Mouse (Mus musculus) neural tube, embryonic 10.5 days (tissue): ENCODE measurements around the gene Rgl1.
A peak's percentile ranks its signal among the peaks of the same experiment; 100 is the strongest.

Experiments used
- DNase-seq: peaks from one replicate; pipeline ENCODE4 v3.0.0-alpha.2; 2017; ENCODE audit warnings: low spot score; ENCODE audit errors: extremely low spot score

Gene Rgl1

DNA sequence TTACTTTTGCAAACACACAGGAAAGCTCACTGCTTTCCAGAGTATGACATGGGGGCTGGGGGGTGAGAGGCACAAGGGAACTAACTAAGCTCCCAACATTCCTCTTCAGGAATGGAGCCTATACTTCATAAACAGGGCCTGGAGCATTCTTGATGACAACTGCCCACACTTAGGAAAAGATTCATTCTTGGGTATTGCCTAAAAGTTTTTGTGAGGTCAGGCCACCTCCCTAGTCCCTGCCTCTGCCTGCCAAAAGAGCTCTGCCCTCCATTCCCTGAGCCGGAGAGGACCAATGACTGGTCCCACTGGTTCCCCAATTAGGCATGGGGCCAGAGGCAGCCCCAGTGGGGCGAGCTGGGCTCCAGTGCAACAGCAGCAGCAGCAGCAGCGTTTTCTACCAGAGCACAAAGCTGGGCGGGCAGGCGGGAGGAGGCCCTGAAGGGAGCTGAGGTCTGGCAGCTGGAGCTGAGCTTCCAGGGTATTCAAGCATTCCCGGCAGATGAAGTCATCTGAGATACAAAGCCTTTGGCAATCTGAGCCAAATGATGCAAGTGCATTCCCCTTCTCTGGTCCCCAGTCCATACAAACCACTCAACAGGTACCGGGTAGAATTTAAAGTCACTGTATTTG lies 210.1 kb downstream of the Rgl1 start:
- peak; percentile 61 for DNase-seq

DNA sequence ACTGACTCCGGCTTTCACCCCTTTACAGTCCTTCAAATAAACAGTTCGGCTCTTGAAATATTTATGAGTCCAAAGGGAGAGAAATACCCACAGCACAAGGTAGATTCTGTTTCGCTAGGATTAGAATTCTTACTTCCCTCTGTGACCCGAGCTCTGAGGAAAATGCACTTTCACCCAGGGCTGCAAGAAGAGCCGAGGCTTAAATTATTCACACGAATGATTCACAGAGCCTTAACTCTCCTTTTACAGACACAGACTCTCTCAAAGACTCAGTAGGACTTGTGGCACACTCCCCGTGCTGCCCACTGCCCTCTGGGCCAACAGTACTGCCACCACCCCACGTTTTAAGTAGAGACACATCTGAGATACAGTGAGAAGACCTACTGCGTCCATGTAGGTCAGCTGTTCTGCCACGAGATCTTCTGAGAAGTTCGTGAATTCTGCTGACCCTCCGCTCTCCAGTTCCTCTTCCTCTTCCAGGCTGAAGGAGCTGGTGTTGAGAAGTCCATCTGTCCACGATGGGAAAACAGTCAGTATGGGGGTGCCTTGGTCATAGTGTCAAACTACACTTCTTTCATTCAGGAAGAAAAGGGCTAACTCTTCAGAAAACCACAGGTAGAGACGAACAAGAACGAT lies 212.1 kb downstream of the Rgl1 start:
- DNase-seq, result no peak

DNA sequence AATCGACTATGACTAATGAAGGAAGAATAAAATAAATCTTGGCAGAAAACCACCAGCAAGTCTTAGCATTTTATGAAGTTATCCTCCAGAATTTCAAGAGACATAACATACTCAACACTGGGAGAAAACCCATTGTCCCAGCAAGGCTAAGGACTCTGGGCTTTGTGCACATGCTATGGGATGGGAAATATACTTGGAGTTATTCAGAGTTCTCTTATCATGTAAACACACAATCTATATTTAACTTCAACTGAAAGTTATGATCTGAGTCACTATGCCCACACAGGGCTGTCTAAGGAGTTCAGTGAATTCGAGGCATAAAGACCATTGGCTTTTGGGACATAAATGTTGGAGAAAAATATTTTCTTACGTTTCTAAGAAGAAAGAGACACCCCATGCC lies 215.2 kb downstream of the Rgl1 start:
- DNase-seq, result no peak

DNA sequence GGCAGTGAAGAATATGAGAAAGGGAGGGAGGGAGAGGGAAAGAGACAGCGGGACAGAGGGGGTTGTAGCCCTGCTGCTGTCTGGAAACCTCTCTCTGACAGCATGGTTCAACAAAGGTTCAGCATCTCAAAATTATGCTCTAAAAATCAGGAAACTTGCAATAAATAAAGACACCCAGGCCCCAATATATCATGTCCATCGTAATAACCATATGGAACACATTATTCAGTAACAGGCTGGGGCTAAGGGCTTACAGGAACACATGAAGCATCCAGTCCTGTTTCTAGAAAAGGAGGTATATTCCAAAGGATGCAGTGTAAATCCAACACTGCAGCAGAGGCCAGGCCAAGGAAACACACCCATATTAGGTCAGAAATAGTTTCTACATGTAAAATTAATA lies 215.6 kb downstream of the Rgl1 start:
- DNase-seq, result no peak

DNA sequence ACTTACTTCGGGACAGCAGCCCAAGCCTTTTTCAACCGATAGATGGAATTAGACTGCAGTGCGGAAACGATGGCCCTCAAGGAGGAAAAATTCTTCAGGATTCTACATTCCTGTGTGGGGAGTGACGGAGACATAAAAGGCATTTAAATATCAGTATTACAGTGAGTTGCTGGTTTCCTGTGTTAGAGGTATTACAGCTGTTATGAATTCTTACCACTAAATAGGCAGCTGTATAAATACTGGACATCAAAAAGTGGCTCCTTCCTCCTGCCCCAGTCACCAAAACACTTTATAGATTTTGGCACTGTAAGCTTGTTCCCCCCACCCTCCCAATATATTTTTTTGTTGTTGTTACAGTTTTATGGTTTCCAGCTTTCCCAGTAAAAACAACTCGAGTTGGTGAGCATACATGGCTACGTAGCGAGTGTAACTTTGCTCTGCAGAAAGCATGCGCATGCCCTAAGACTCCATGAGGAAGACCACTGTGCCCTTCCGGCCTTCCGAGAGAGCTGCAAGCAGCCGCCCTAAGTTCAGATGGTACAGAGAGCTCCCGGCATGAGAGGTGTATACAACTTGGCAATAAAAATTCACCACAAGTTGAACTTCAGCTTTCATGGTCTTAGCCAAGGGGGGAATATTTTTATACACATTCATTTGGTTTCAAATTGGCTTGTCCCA lies 217.0 kb downstream of the Rgl1 start:
- no peak for DNase-seq

DNA sequence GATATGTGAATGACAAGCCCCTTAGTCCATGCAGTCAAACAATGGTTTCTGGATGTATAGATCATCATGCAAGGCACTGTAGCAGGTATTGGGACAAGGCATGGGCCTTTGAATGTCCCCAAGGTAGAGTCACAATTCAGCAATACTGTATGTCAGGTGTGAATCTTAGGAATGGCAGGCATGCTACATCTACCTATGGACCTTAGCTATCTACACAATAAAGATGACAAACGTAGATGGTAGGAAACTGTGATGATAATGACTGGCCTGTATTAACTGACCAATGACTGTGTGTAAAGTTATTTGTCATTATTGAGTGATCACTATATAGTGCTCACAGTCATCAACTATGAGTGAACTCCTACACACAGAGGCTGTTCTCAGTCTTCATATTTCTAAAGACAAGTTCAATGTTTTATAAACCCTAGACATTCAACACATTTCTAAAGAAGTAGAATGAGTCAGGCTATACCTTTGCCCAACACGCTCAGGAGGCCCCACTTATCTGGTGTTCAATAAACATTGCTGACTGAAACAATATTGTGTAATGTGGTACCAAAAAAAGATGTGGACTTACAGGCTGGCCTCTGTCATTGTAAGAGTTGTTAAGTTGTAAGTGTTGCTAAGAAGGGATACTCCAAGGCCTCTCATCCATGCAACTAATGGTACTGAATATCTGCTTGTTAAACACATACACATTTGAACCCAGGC lies 222.5 kb downstream of the Rgl1 start:
- DNase-seq, result no peak

DNA sequence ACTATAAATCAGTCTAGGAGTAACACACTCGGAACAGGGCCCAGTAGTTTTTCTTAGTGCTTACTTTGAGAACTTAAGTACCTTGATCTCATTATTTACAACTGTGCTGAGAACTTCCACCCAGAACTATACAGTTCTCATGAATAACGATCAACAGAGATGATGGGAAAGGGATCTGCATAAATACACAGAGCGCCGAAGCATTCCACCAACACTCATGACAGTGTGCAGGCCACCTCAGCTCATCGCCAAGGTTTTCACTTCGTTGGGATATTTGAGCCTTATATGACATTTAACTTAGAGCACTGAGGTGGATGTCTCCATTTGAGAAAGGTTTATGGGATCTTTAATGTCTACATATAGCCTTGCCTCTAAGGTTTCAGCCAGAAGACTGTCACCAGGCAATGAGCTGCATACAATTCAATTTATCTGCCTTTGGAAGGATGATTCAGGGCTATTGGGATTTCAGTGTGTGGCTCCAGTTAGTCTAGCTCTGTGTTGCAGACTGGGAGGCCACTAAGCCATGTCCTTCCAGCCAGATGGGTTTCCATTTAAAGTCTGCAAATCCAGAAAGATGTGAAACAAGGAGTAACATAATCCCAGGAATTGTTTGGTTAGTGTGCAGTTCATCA lies 223.3 kb downstream of the Rgl1 start:
- DNase-seq, result no peak

DNA sequence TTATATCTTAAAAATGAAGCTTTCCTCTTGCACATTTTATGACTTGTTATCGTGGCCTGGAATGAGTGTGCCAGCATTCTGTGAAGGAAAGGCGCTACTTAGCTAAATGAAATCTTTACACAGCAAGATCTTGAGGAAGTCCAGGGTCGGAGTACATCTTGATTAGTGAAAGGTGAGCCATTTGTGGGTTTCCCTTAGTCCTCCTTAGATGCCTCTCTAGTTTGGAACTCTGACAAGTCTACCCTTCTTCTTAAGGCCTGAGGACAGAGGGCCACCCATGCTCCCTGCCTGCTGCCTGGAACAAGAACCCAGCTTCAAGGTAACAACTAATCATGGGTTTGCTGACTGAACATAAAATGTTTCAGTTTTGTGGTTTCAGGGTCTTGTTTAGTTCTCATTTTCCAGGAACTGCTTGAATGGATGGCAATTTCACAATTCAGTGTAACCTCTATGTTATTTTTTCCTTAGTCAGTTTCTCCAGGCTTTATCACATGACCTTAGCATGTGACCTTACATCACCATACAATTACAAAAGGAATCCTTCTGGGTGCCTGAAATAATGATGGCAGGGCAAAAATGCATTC lies 225.8 kb downstream of the Rgl1 start:
- no peak for DNase-seq

DNA sequence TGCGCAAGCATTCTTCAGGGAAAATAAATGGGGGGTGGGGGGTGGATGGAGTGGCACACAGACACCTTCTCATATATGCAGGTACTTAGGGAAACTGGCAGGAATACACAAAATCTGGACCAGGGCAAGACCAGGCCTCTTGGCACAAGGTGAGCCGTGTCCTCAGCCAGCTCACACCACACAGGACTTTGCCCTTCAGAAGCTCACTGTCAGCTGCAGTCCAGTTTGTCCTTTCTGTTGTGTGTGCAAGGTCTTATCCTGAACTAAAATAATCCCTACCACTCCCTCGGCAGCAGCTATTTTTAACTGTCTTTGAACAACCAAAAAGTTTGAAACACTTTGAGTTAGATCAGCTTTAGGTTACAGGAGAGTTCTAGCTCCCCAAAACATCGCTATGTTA lies 227.3 kb downstream of the Rgl1 start:
- no peak for DNase-seq

DNA sequence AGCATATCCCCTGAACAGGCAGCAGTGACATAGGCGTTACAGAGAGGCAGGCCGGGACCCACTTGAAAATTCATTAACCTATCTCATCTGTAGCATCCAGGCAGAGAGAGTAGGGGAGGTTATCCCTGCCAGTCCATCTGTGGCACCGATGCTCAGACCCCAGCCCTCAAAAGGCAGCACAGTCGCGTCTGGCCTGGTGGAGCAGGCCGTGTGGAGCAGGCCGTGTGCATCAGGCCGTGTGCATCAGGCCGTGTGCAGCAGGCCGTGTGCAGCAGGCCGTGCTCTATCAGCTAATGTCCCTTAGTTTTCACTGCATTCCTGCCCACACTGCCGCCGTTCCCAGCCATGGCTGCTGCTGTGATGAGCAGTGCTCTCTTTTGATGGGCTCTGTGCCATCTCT lies 229.0 kb downstream of the Rgl1 start:
- DNase-seq, result no peak

DNA sequence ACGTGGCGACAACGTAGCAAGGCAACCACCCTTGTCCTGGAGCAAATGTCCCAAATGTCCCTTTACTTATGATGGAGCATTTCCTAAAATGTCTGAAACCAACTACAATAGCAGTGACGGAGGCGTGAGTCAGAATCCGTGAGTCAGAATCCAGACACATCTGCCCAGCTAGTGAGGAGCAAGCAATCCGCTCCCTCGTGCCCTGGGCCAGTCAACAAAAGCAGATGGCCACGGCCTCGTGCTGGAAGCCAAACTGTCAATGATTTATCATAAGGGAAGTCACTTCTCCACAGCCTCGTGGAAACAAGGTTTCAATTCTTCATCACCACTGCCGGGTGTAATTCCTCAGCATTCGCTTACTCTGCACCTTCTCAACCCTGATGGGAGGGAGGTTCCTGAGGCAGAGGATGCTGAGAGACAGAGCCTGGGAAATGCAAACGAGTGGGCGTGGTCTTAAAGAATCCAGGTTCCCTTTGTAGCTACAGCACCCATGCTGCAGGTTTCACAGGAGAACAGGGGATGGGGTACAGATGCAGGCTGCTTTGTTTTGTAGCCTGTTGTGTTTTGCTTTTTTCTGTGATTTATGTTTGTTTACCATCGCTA lies 229.6 kb downstream of the Rgl1 start:
- no peak for DNase-seq

DNA sequence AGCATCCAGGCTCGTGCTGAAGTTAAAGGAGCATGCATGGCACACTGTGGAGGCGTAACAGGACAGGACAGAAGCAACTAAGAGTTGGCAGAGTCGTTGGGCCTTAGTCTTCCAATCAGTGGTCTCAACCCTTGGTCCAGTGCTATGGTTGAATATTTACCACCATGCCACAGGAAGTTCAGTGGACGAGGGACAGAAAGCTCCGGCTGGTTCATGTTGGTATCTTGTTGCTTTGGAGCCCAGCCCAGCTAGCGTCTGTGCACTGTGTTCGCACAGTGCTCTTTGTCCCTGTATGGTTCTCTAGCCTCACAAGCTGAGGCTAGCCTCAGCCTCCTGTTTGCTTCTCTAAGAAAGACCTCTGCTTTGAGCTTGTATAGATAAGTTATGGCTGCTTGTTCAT lies 231.6 kb downstream of the Rgl1 start:
- DNase-seq, result no peak

DNA sequence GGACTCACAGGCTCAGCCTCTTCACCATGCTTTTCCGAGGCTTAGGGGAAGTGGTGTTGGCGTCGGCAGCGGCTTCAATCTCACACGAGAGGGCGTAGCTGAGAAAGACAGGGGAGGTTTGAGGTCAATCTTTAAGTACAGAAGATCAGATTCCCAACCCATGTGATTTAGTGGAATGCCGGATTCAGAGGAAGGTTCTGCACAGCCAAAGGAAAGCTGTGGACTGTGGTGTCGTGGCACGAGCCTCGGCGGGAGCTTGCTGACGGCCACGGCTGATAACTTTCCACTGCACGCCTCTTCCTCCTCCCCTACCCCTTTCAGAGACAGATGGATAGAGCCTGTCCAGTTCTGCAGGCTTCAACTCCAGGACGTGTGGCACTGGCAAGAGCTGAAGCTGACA lies 234.7 kb downstream of the Rgl1 start:
- no peak for DNase-seq

DNA sequence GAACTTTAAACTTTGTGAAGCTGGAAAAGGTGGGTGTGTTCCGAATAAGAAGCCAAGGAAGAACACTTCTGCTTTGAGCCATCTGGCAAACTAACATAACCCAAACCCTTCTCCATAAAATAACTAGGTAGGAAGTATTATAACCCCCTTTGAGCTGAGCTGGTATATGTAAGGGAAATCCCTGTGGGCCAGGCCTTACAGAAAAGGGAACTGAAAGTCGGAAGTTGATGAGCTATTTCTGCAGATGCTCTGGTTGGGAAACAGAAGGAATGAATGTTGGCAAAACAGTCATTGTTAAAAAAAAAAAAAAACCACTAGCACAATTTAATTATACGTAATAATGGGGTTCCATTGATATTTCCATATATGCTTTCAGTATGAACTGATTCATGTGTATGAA lies 237.4 kb downstream of the Rgl1 start:
- DNase-seq, result no peak

DNA sequence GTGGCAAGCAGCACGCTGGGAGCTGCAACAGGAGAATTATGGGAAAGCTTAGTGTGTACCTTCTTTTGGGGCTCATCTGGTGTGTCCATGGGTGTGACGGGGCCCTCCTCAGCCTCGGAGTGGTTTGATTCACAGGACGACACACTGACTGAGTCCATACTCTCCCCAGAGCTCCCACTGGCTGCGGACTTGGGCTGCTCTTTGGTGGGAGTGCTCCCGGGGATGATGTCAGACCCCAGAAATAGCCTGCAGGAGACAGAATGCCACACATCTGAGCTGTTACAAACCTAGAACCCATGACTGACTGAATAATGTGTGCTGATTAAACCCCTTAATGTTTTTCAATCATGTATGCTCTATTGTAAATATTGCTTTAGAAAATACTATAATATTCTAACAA lies 237.9 kb downstream of the Rgl1 start:
- no peak for DNase-seq

DNA sequence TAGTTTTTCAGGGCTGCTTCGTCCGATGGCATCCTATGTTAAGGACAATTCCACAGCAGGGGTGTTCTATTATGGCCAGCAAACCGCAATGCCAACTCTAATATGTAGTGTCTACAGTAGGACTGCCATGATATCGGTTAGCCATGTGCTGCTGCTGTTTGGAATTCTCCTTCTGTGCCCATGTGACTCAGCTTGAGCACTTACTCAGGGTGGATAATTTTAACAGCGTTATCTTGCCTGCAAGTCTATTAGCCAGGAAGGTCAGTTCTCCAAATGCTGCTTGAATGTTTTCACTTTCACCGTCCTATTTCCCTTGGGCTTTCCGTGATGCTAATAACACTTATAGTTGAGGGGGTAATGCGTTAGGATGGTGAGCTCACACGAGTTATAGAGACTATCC lies 240.0 kb downstream of the Rgl1 start:
- no peak for DNase-seq

DNA sequence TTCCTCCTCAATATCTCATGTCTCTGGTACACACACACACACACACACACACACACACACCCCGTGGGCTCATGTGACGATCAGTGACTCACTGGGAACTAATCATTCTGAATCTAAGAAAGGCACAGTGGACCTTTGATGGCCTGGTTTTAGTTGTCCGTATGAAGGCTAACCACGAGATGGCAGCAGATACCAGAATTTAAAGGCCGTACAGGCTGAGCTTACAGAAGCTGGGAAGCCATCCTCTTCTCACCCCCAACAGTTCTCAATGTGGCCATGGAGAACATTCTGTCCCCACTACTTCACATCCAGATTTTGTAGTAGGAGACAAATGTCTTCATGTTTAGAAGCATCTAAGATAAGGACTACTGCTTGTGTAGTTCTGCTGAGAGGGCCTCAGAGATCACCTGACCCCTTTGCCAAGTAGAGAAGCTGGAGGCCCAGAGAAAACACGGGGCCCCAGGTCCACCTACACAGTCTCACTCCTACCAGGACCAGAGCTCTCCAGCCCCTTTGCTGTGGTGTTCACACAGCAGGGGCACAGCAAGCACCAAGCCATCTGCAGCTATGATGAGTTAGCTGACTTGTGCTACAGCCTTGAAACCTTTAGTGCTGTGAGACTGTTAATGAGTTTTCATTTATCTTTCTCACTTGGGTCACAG lies 241.0 kb downstream of the Rgl1 start:
- DNase-seq, result peak; percentile 61

DNA sequence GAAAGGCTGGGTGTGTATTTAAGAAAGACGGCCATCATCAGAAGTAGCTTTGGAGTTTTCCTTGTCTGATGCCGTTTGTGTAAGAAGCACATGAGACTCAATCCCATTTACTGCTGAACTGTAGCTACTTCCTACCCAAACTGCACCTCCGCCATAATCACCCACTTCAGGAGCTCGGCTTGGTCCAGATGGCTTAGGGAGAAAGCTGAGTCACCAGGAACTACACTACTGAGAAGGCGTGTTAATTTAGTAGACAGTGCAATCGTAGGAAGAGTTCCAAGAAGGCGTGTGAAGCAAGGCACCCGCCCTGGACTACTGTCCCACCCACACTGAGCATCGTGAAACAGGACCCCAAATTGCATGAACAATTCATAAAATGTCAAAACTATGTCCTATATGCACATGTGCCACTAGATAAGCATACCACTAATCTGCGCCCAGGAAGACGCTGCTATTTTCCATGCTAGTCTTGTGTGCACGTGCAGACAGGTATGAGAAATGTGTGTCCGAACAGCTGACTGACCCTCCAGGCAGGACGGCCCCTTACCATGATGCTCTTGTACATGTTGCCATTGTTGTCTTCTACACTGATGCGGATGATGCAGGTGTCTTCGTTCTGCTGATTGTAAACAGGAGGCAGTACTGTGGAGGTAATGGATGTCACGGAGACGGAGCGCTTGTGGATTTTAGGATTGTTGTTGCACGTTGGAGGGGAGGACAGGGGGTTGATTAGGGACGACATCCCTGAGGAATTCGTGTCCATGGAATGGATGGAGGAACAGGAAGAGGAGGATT lies 241.9 kb downstream of the Rgl1 start:
- no peak for DNase-seq

DNA sequence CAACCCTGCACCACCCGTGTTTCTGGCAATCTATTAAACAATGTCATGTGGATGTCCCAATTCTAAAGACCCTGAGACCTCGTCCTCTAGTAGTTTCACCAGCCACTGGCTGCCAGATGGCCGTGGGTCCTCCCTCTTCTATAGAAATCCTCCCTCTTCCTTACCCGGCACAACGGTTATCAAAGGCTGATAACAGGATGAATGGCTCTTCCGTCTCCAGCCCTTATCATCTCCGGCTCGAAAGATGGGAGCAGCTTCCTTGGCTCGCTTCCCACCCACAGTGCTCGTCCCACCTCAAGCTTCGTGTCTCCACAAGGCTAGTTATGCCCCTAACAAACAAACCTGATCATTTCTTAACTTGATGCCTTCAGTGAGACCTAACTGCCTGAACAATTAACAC lies 242.9 kb downstream of the Rgl1 start:
- DNase-seq, result no peak

DNA sequence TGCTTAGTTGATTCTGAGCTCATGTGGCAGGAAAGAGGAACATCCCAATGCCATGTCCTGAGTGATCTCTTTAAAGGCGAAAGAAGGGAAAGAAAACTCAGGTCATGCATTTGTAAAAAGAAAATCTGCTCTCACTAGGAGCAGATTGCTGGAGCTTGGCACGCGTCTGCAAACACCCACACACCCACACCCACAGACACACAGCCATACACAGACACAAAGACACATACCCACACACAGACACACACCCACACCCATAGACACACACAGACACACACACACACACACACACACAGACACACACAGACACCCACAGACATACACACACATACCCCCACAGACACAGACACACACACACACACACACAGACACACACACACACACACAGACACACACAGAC lies 243.9 kb downstream of the Rgl1 start:
- no peak for DNase-seq
